Mouse (Mus musculus): ENCODE measurements at regions not wholly inside any gene's neighbourhood (a gene's known extent, or its start where the extent isn't known, plus 50 kb on each side); places are given as distances from the start of the nearest gene placed in this dataset.

DNA sequence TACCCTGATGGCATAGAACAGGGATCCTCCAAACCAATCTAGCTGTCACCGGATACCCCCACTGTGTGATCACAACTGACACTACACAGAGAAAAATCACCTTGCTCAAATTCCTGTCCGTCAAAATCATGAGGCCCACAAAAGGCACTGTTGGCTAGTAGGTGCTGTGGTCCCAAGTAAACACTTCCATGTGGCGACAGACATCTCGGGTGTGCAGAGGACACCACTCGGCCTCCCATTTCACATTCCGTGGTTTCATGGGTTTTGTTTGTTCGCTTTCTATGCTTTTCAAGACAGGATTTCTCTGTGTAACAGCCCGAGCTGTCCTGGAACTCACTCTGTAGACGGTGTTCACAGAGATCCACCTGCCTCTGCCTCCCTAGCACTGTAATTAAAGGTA, 162.2 kb downstream of the Tmx1 start:
- ATAC-seq (ENCODE audit: extremely low read depth, insufficient number of reproducible peaks, low FRiP score, low TSS enrichment), result no peak
- 88% methylated on average over 9 of the region's 9 CpGs for WGBS
- no peaks in the 10 kb centered on the region for H3K36me3 ChIP-seq
- no peak overlapping the region for H3K9ac ChIP-seq
- no peak overlapping the region for H3K27ac ChIP-seq (replicated peaks)
- H3K27me3 ChIP-seq (replicated peaks), result no peaks in the 10 kb centered on the region
- H3K9me3 ChIP-seq, result no peaks in the 10 kb centered on the region
- peaks cover 17% of the 10 kb centered on the region for H3K4me1 ChIP-seq
- no peak overlapping the region for H3K4me3 ChIP-seq
- H3K4me2 ChIP-seq, result no peak overlapping the region

DNA sequence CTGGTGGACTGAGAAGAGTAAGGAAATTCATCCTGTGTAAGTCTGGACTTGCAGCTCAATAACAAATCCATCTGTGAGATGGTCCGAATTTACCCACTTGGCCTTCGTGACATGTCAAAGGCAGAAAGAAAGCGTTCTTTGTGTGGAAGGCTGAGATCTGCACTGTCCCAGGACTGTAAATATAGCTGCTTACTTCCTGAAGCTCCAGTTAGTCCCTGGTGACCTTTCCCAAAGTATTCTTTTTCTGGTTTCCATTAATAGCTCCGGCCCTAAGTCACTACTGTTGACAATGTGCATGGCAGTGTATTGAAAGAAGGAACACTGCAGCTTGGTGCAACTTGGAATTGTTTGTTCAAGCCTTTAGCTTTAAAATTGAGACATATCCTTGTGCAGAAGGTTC, 163.2 kb downstream of the Tmx1 start:
- Histone ChIP-seq H3K4me2 (no peak overlapping the region), H3K4me1 (peaks cover 17% of the 10 kb centered on the region), H3K9ac (no peak overlapping the region), H3K27me3 (replicated peaks) (no peaks in the 10 kb centered on the region), H3K27ac (replicated peaks) (peak overlapping the region; percentile 24; the same call in 1 of the 2 replicates), H3K9me3 (no peaks in the 10 kb centered on the region), H3K36me3 (no peaks in the 10 kb centered on the region), H3K4me3 (no peak overlapping the region)
- ATAC-seq (ENCODE audit: extremely low read depth, insufficient number of reproducible peaks, low FRiP score, low TSS enrichment), result no peak
- 52% methylated on average over 4 of the region's 4 CpGs for WGBS

DNA sequence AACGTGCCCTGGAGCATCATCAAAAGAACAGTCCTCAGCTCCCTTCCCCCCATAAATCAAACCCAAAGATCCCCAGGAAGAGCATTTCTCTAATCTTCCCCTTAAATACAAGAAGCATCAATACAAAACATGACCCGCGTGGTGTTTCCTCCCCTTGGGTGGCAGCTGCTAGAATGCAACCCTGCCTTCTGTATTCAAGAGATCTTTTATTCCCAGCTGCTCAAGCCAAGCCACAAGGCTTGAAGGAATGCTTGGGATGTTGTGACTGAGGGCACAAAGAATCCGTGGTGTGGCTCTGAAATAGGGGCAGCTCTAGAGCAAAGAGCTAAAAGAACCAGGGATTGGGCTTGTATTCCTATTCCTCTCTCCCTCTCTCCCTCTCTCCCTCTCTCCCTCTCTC, 163.6 kb downstream of the Tmx1 start:
- H3K36me3 ChIP-seq, result no peaks in the 10 kb centered on the region
- H3K27me3 ChIP-seq (replicated peaks), result no peaks in the 10 kb centered on the region
- H3K9ac ChIP-seq, result no peak overlapping the region
- ATAC-seq (ENCODE audit: extremely low read depth, insufficient number of reproducible peaks, low FRiP score, low TSS enrichment), result no peak
- H3K27ac ChIP-seq (replicated peaks), result peak overlapping the region; percentile 24; the same call in 1 of the 2 replicates
- H3K9me3 ChIP-seq, result no peaks in the 10 kb centered on the region
- no peak overlapping the region for H3K4me3 ChIP-seq
- H3K4me2 ChIP-seq, result no peak overlapping the region
- peaks cover 17% of the 10 kb centered on the region for H3K4me1 ChIP-seq
- WGBS, result 53% methylated on average over 4 of the region's 4 CpGs

DNA sequence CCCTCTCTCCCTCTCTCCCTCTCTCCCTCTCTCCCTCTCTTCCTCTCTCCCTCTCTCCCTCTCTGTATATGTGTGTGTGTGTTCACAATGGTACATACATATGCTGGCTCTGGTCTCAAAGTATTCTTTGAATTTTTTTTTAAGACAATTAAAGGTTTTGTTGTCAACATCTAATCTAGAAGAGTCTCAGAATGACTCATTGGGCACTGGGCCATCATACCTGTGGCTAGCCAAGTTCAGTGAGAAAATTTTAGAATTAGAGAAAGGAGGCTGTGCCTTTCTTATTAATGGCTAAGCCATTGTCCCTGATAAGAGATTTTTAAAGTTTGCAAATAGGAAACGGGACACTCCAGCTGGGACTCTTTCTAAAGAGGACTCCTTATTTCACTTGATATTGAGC, 164.1 kb downstream of the Tmx1 start:
- 67% methylated on average over 1 of the region's 1 CpGs for WGBS
- H3K36me3 ChIP-seq, result no peaks in the 10 kb centered on the region
- ATAC-seq (ENCODE audit: extremely low read depth, insufficient number of reproducible peaks, low FRiP score, low TSS enrichment), result no peak
- no peaks in the 10 kb centered on the region for H3K27me3 ChIP-seq (replicated peaks)
- no peak overlapping the region for H3K27ac ChIP-seq (replicated peaks)
- no peak overlapping the region for H3K4me2 ChIP-seq
- no peaks in the 10 kb centered on the region for H3K9me3 ChIP-seq
- H3K4me3 ChIP-seq, result no peak overlapping the region
- peaks cover 19% of the 10 kb centered on the region for H3K4me1 ChIP-seq
- H3K9ac ChIP-seq, result no peak overlapping the region

DNA sequence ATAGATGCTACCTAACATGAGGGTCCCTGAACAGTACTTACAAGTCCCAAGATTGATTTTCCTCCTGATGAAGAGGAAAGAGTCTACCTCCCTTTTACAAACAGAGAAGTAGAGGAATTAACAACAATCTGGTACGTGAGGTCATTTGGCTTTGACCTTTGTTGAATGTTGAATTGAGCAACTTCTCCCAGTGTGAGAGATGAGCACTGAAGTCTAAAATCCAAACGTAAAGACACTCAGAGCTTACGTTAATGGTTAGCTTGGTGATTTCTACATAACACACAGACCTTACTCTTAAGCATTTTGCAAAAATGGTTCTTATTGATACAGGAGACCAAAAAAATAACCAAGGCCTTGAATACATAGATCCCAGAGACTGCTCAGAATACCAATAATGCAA, 165.1 kb downstream of the Tmx1 start:
- Histone ChIP-seq H3K27ac (replicated peaks) (no peak overlapping the region), H3K9me3 (no peaks in the 10 kb centered on the region), H3K4me1 (peaks cover 24% of the 10 kb centered on the region), H3K4me3 (no peak overlapping the region), H3K4me2 (no peak overlapping the region), H3K36me3 (no peaks in the 10 kb centered on the region), H3K27me3 (replicated peaks) (no peaks in the 10 kb centered on the region), H3K9ac (no peak overlapping the region)
- WGBS, result 86% methylated on average over 3 of the region's 3 CpGs
- ATAC-seq (ENCODE audit: extremely low read depth, insufficient number of reproducible peaks, low FRiP score, low TSS enrichment), result no peak

DNA sequence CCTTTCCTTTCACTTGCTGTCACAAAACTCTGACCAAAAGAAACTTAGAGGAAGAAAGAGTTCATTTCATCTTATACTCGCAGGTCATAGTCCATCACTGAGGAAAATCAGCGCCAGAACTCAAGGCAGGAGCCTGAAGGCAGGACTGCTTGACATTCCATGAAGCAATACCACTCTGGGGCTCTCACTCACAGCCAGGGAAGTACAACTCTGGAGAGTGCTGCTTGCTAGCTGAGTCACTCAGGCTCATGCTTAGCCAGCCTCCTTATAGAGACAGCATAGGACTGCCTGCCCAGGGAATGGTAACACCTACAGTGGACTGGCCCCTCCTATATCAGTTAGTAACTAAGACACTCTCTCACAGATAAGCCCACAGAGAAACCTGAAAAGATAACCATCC, 166.5 kb downstream of the Tmx1 start:
- H3K4me2 ChIP-seq, result no peak overlapping the region
- WGBS, result 80% methylated on average over 2 of the region's 2 CpGs
- no peaks in the 10 kb centered on the region for H3K27me3 ChIP-seq (replicated peaks)
- H3K27ac ChIP-seq (replicated peaks), result no peak overlapping the region
- H3K9me3 ChIP-seq, result no peaks in the 10 kb centered on the region
- H3K4me1 ChIP-seq, result peaks cover 24% of the 10 kb centered on the region
- no peaks in the 10 kb centered on the region for H3K36me3 ChIP-seq
- ATAC-seq (ENCODE audit: extremely low read depth, insufficient number of reproducible peaks, low FRiP score, low TSS enrichment), result no peak
- no peak overlapping the region for H3K4me3 ChIP-seq
- H3K9ac ChIP-seq, result no peak overlapping the region

DNA sequence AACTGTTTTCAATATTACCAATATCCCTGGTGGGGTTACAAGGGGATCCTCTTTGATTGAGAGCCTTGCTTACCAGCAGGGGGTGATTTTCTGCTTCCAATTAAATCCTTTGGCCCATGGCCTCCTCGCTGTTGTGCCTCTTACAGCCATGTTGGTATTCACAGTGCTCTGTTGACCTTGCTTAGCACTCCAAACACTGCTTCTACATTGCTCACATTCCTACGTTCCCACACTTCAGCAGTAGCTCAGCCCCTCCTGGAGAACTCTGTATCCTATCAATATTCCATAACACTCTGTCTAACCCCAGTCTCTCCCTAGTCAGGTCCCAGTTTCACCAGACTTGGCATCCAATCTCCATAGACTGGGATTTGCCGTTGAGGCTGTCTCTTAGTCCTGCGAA, 169.1 kb downstream of the Tmx1 start:
- Histone ChIP-seq H3K4me2 (no peak overlapping the region), H3K4me3 (no peak overlapping the region), H3K9ac (no peak overlapping the region), H3K36me3 (no peaks in the 10 kb centered on the region), H3K27ac (replicated peaks) (no peak overlapping the region), H3K27me3 (replicated peaks) (no peaks in the 10 kb centered on the region), H3K4me1 (peaks cover 17% of the 10 kb centered on the region), H3K9me3 (no peaks in the 10 kb centered on the region)
- ATAC-seq (ENCODE audit: extremely low read depth, insufficient number of reproducible peaks, low FRiP score, low TSS enrichment), result no peak
- WGBS, result 51% methylated on average over 4 of the region's 4 CpGs

DNA sequence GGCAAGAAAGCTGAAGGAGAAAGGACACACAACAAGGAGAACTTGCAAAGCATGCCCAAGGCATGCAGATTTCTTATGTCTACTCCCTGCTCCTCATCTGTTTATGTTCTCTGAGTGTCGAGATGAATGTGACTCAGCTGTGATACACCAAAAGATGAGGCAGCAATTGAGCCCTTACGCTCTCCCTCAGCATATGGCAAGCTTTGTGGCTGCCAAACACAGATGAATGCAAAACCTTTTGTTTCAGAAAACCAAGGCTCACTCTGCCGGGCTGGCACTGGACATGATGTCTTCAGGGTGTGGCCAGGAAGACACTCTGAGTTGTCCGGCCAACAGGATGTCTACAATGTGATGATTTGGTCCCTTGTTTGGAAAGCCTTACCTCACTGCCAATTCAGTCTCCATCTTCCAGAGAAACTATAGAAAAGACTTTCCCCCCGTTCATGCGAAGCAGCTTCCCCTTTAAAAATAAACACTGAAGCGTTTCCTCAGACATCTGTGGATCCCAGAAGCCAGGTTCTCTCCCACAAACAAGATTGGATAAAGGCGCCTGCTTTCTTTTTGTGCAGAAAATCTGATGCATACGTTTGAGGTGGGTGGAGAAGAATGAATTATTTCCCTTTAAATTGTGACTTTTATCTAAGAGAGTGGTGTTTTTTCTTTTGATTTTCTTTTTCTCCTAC, 171.5 kb downstream of the Tmx1 start:
- ATAC-seq (ENCODE audit: extremely low read depth, insufficient number of reproducible peaks, low FRiP score, low TSS enrichment), result no peak
- Histone ChIP-seq H3K27ac (replicated peaks) (no peak overlapping the region), H3K9me3 (no peaks in the 10 kb centered on the region), H3K27me3 (replicated peaks) (no peaks in the 10 kb centered on the region), H3K4me1 (peaks cover 37% of the 10 kb centered on the region), H3K4me3 (no peak overlapping the region), H3K36me3 (no peaks in the 10 kb centered on the region), H3K9ac (no peak overlapping the region), H3K4me2 (no peak overlapping the region)
- WGBS, result 56% methylated on average over 9 of the region's 9 CpGs

DNA sequence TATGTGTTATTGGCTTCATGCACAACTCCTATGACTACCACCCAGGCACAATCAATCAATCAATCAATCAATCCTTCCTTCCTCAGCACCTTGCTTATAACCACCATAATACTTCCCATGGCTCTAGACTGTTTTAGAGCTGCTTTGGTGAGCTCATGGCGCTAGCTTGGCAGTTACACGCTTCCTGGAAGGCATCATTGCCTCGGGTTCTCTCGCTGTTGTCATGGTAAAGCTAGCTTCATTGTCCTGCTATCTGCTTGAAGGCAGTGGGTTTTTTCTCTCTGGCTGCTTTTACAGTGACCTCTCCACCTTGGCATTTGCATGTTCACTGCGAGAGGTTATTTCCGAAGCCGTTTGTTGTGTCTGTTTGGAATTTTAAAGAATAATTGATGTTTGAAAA, 174.7 kb downstream of the Tmx1 start:
- Histone ChIP-seq H3K27me3 (replicated peaks) (no peaks in the 10 kb centered on the region), H3K4me2 (no peak overlapping the region), H3K9me3 (no peaks in the 10 kb centered on the region), H3K36me3 (no peaks in the 10 kb centered on the region), H3K9ac (no peak overlapping the region), H3K4me3 (no peak overlapping the region), H3K27ac (replicated peaks) (no peak overlapping the region), H3K4me1 (peaks cover 37% of the 10 kb centered on the region)
- 67% methylated on average over 7 of the region's 7 CpGs for WGBS
- ATAC-seq (ENCODE audit: extremely low read depth, insufficient number of reproducible peaks, low FRiP score, low TSS enrichment), result no peak

DNA sequence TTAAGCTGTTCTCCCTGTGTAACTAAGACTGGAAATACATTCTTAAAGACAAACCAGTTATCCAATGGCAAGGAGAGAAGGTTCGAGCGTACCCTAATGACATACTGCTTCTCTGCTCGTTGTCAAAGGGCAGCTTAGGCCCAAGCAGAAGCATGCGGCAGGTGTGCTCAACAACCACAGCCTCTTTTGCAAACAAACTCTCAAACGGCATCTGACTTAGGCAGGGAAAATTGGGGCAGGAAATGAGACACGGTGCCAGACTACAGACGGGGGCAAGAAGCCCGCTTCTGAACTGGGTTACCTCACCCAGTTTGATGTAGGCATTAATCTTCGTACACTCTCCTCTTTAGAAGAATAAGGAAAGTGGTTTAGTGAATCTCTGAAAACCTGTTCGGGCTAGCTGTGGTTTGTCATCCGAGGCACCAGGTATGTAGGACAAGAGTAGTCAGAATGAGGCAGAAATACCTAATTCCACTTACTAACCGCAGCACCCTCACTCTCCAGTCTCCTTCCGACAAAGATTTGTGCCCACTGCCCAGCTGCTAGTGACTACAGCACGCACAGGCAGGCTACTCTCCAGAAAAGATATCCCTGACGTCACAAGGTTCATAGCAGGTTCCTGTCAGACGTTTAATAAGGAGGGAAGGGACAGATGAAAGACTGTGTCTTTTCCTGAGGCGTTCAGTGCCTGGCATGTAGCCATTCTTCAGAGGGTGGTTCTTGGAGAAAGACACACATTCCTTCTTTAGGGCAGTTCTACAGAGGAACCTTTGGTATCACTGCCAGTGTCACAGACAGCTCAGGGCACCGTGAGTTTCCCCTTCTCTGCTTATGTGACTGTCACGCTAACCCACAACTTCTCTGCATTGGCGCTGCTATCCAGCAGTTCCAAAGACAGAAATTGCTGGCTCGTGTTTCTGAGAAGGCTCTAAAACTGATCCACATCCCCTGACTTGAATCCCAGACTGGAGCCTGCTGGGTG, 175.8 kb downstream of the Tmx1 start:
- no peak for ATAC-seq (ENCODE audit: extremely low read depth, insufficient number of reproducible peaks, low FRiP score, low TSS enrichment)
- Histone ChIP-seq H3K4me3 (no peak overlapping the region), H3K27me3 (replicated peaks) (no peaks in the 10 kb centered on the region), H3K4me1 (peaks cover 45% of the 10 kb centered on the region), H3K27ac (replicated peaks) (no peak overlapping the region), H3K4me2 (no peak overlapping the region), H3K36me3 (no peaks in the 10 kb centered on the region), H3K9ac (no peak overlapping the region), H3K9me3 (no peaks in the 10 kb centered on the region)
- 52% methylated on average over 21 of the region's 21 CpGs for WGBS

DNA sequence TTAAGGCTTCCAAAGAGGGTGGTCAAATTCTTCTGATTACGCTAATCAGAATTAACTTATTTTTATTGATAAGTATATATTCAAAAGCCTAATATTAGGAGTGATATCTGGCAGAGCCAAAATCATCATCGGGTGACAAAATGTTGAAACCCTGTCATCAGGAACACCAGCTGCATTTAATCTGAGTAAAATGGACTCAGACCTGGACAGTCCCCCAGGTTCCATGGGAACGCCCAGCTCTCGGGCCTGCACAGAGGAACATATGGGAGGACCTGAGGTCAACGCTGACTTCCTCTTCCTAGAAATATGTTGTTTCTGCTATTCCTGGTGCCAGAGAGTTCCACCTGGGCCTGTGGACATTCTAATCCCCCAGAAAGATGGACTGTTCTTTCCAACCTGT, 176.5 kb downstream of the Tmx1 start:
- Histone ChIP-seq H3K4me2 (no peak overlapping the region), H3K9me3 (no peaks in the 10 kb centered on the region), H3K27ac (replicated peaks) (no peak overlapping the region), H3K9ac (no peak overlapping the region), H3K4me1 (peaks cover 52% of the 10 kb centered on the region), H3K27me3 (replicated peaks) (no peaks in the 10 kb centered on the region), H3K4me3 (no peak overlapping the region), H3K36me3 (no peaks in the 10 kb centered on the region)
- WGBS, result 78% methylated on average over 5 of the region's 5 CpGs
- ATAC-seq (ENCODE audit: extremely low read depth, insufficient number of reproducible peaks, low FRiP score, low TSS enrichment), result no peak

DNA sequence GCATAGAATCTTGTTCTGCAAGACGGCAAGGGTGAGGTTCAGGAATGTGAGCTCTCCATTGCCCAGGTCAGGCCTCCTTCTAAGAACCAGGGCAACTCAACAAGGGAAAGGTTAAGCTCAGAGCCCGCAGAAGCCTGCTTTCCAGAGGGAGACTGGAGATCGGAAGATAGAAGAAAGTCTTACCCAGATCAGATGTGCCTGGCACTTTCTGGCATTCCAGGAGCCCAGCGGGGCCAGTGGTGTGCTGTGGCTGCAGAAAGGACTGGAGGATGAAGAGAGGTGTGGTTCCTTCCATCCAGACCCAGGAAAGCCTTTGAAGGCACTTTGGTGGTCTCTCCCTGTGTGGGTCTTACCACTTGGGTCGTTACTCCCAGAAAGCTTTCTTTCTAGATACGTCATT, 178.4 kb downstream of the Tmx1 start:
- no peak for ATAC-seq (ENCODE audit: extremely low read depth, insufficient number of reproducible peaks, low FRiP score, low TSS enrichment)
- Histone ChIP-seq H3K9me3 (no peaks in the 10 kb centered on the region), H3K36me3 (no peaks in the 10 kb centered on the region), H3K4me3 (no peak overlapping the region), H3K4me1 (peaks cover 51% of the 10 kb centered on the region), H3K27me3 (replicated peaks) (no peaks in the 10 kb centered on the region), H3K27ac (replicated peaks) (no peak overlapping the region), H3K9ac (no peak overlapping the region), H3K4me2 (no peak overlapping the region)
- WGBS, result 64% methylated on average over 6 of the region's 6 CpGs

Data from heart, embryonic 13.5 days (tissue).